Mouse (Mus musculus) embryonic fibroblast, embryonic 13.5 days (primary cell): ENCODE measurements around the gene Ubc.

ENCODE experiments used
- CTCF ChIP-seq: IDR thresholded peaks from 2 replicates; pipeline ENCODE4 v1.5.1; 2011; ENCODE audit warnings: mild to moderate bottlenecking, control low read depth, low read length, moderate library complexity, borderline replicate concordance; ENCODE audit not compliant: insufficient read depth
- POLR2A ChIP-seq: IDR thresholded peaks from 2 replicates; pipeline ENCODE4 v1.6.1; 2011; ENCODE audit warnings: low read depth, mild to moderate bottlenecking, control low read depth, low read length, moderate library complexity

- TF ChIP-seq POLR2A (peak; percentile 89), CTCF (no peak)
Measured at GRCm38 (mm10) chr5:125433793-125434337, 43.9 kb upstream of the Ubc start, which contains the start of gene Dhx37.
